In genomic region chr10:80972071-80972987, GRCm38 (mm10) we compare ENCODE assay signal across 10 mouse cellular contexts. TPM values are rescaled to one million over a fixed set of nuclear protein-coding genes. Genes with fewer than 3 reads are reported as not detected.
A peak's percentile ranks its signal among the peaks of the same experiment; 100 is the strongest.
DNase-seq lines count a peak whose midpoint lies in the region; ATAC-seq and TF ChIP-seq lines count a peak whose summit lies in the region.
"Had no signal": no experiment of that assay in that cellular context is flagged by ENCODE, and none has a peak within 500 bp of the region (broad histone marks: within the 10 kb centered on the region; RNA-seq: fewer than 3 reads in every experiment).

No protein-coding gene starts in this region.

- H3K27me3 ChIP-seq in forebrain, embryonic 12.5 days: no peaks in the 10 kb centered on the region
- no peaks in the 10 kb centered on the region for H3K27me3 ChIP-seq in forebrain, embryonic 11.5 days (ENCODE audit: control insufficient read depth, insufficient read depth, low read length)
- H3K27me3 ChIP-seq in intestine, embryonic 16.5 days (replicated peaks; ENCODE audit: control insufficient read depth, insufficient read depth, low read length): no peaks in the 10 kb centered on the region
- no peaks in the 10 kb centered on the region for H3K27me3 ChIP-seq in midbrain, postnatal 0 days (ENCODE audit: insufficient read depth, low read length)

- 0 out of 2 replicates have a peak, but pooled peaks cover 5% of the 10 kb centered on the region for H3K9me3 ChIP-seq in forebrain, embryonic 12.5 days
- H3K9me3 ChIP-seq in forebrain, embryonic 11.5 days (ENCODE audit: control insufficient read depth, low read length): no peaks in the 10 kb centered on the region
- peaks cover 2% of the 10 kb centered on the region; the same call in 1 of the 2 replicates for H3K9me3 ChIP-seq in intestine, embryonic 16.5 days (ENCODE audit: control insufficient read depth, low read length)
- H3K9me3 ChIP-seq in midbrain, postnatal 0 days (ENCODE audit: low read length): no peaks in the 10 kb centered on the region

- H3K4me3 ChIP-seq in forebrain, embryonic 12.5 days (replicated peaks): no peak overlapping the region
- H3K4me3 ChIP-seq in forebrain, embryonic 11.5 days (ENCODE audit: low read depth, low read length): no peak overlapping the region
- no peak overlapping the region for H3K4me3 ChIP-seq in intestine, embryonic 16.5 days (ENCODE audit: low read length)
- no peak overlapping the region for H3K4me3 ChIP-seq in midbrain, postnatal 0 days (ENCODE audit: low read depth, low read length)

- no peak overlapping the region for H3K9ac ChIP-seq in forebrain, embryonic 12.5 days
- no peak overlapping the region for H3K9ac ChIP-seq in forebrain, embryonic 11.5 days (ENCODE audit: low read length)
- H3K9ac ChIP-seq in intestine, embryonic 16.5 days (ENCODE audit: low read depth, low read length): peak overlapping the region; percentile 53
- no peak overlapping the region for H3K9ac ChIP-seq in midbrain, postnatal 0 days (replicated peaks; ENCODE audit: low read length, poor library complexity, severe bottlenecking)
- H3K9ac ChIP-seq: liver, embryonic 14.5 days had no signal

- no peak for TF ChIP-seq CTCF in midbrain, postnatal 0 days (IDR thresholded peaks at IDR 0.05)

- WGBS in forebrain, embryonic 12.5 days: 68% methylated on average over 11 of the region's 11 CpGs
- 64% methylated on average over 11 of the region's 11 CpGs for WGBS in forebrain, embryonic 11.5 days
- WGBS in intestine, embryonic 16.5 days: 44% methylated on average over 11 of the region's 11 CpGs
- WGBS in midbrain, postnatal 0 days: 53% methylated on average over 11 of the region's 11 CpGs

- no peak for DNase-seq in forebrain, embryonic 11.5 days (ENCODE audit: low spot score)
- DNase-seq in testis, postnatal 10 days (ENCODE audit: low spot score): peak; percentile 88
- no peak for DNase-seq in testis, postnatal 14 days (ENCODE audit: low spot score)
- DNase-seq in midbrain, postnatal 0 days (ENCODE audit: low spot score): peak; percentile 74
- DNase-seq in left cerebral cortex, adult 18-20 months (ENCODE audit: low spot score in 2 of 2): no peak
- no peak for DNase-seq in frontal cortex, postnatal 14 days (ENCODE audit: low spot score in 2 of 2)

- H3K27ac ChIP-seq in forebrain, embryonic 12.5 days: 0 out of 2 replicates have a peak overlapping the region, but pooled peaks have one; percentile 13
- no peak overlapping the region for H3K27ac ChIP-seq in forebrain, embryonic 11.5 days (ENCODE audit: low read depth, low read length)
- H3K27ac ChIP-seq in intestine, embryonic 16.5 days (ENCODE audit: low read length): peak overlapping the region; percentile 66
- H3K27ac ChIP-seq in midbrain, postnatal 0 days (ENCODE audit: low read depth, low read length): no peak overlapping the region
- H3K27ac ChIP-seq: liver, embryonic 14.5 days had no signal

- H3K36me3 ChIP-seq in forebrain, embryonic 12.5 days (replicated peaks): no peaks in the 10 kb centered on the region
- H3K36me3 ChIP-seq in forebrain, embryonic 11.5 days (ENCODE audit: control insufficient read depth, insufficient read depth, low read length): no peaks in the 10 kb centered on the region
- no peaks in the 10 kb centered on the region for H3K36me3 ChIP-seq in intestine, embryonic 16.5 days (ENCODE audit: control insufficient read depth, insufficient read depth, low read length)
- H3K36me3 ChIP-seq in midbrain, postnatal 0 days (ENCODE audit: insufficient read depth, low read length): no peaks in the 10 kb centered on the region

- no peak overlapping the region for H3K4me2 ChIP-seq in forebrain, embryonic 12.5 days
- no peak overlapping the region for H3K4me2 ChIP-seq in forebrain, embryonic 11.5 days (ENCODE audit: low read depth, low read length, severe bottlenecking)
- no peak overlapping the region for H3K4me2 ChIP-seq in intestine, embryonic 16.5 days (ENCODE audit: low read depth, low read length)
- H3K4me2 ChIP-seq in midbrain, postnatal 0 days (ENCODE audit: low read depth, low read length, poor library complexity, severe bottlenecking): no peak overlapping the region

- peaks cover 5% of the 10 kb centered on the region; the same call in 1 of the 2 replicates for H3K4me1 ChIP-seq in forebrain, embryonic 12.5 days
- H3K4me1 ChIP-seq in forebrain, embryonic 11.5 days (replicated peaks; ENCODE audit: control insufficient read depth, insufficient read depth, low read length): no peaks in the 10 kb centered on the region
- peaks cover 30% of the 10 kb centered on the region for H3K4me1 ChIP-seq in intestine, embryonic 16.5 days (ENCODE audit: control insufficient read depth, insufficient read depth, low read length)
- H3K4me1 ChIP-seq in midbrain, postnatal 0 days (ENCODE audit: insufficient read depth, low read length): 0 out of 2 replicates have a peak, but pooled peaks cover 3% of the 10 kb centered on the region

- ATAC-seq in forebrain, embryonic 12.5 days (ENCODE audit: low FRiP score): no peak
- ATAC-seq in forebrain, embryonic 11.5 days (replicated peaks; ENCODE audit: low FRiP score): no peak
- no peak for ATAC-seq in intestine, embryonic 16.5 days
- ATAC-seq in midbrain, postnatal 0 days (ENCODE audit: low FRiP score): no peak

RNA-seq across cellular contexts. Expression of gene Gng7, which starts 42.4 kb away (rescaled TPM):
- 9.8 and 11.0 TPM in 2 replicates for polyA plus RNA-seq in forebrain, embryonic 12.5 days (2016; fragmentation: Nextera tagmentation; extraction: Ambion mirVana)
- 8.0 and 9.2 TPM in 2 replicates for polyA plus RNA-seq in forebrain, embryonic 11.5 days (2014; fragmentation: Nextera tagmentation; extraction: Ambion mirVana)
- polyA plus RNA-seq in intestine, embryonic 16.5 days (2015; fragmentation: Nextera tagmentation; extraction: Ambion mirVana): 3.6 and 4.0 TPM in 2 replicates
- total RNA-seq in midbrain, postnatal 0 days (2014; rRNA removed): 27.6 and 40.7 TPM in 2 replicates
- polyA plus RNA-seq in midbrain, postnatal 0 days (2015; fragmentation: Nextera tagmentation; extraction: Ambion mirVana): 29.5 and 29.9 TPM in 2 replicates
- total RNA-seq in left cerebral cortex, adult 18-20 months (2021): 100 to 1,000 TPM; 107 to 137 TPM

RNA-seq across cellular contexts. Expression of gene Gadd45b, which starts 42.5 kb away (rescaled TPM):
- polyA plus RNA-seq in forebrain, embryonic 12.5 days (2016; fragmentation: Nextera tagmentation; extraction: Ambion mirVana): 8.2 and 9.8 TPM in 2 replicates
- 10.7 and 13.0 TPM in 2 replicates for polyA plus RNA-seq in forebrain, embryonic 11.5 days (2014; fragmentation: Nextera tagmentation; extraction: Ambion mirVana)
- 26.5 and 29.1 TPM in 2 replicates for polyA plus RNA-seq in intestine, embryonic 16.5 days (2015; fragmentation: Nextera tagmentation; extraction: Ambion mirVana)
- total RNA-seq in midbrain, postnatal 0 days (2014; rRNA removed): 3.5 and 7.3 TPM in 2 replicates
- polyA plus RNA-seq in midbrain, postnatal 0 days (2015; fragmentation: Nextera tagmentation; extraction: Ambion mirVana): 5.0 and 6.4 TPM in 2 replicates
- total RNA-seq in left cerebral cortex, adult 18-20 months (2021): 10 to 100 TPM; 25.1 to 38.3 TPM

RNA-seq across cellular contexts. Expression of gene Diras1, which starts 53.1 kb away (rescaled TPM):
- polyA plus RNA-seq in forebrain, embryonic 12.5 days (2016; fragmentation: Nextera tagmentation; extraction: Ambion mirVana): 8.7 and 11.6 TPM in 2 replicates
- 1.5 and 2.2 TPM in 2 replicates for polyA plus RNA-seq in forebrain, embryonic 11.5 days (2014; fragmentation: Nextera tagmentation; extraction: Ambion mirVana)
- polyA plus RNA-seq in intestine, embryonic 16.5 days (2015; fragmentation: Nextera tagmentation; extraction: Ambion mirVana): 0.61 and 0.92 TPM in 2 replicates
- 104 and 119 TPM in 2 replicates for total RNA-seq in midbrain, postnatal 0 days (2014; rRNA removed)
- polyA plus RNA-seq in midbrain, postnatal 0 days (2015; fragmentation: Nextera tagmentation; extraction: Ambion mirVana): 95.2 and 98.3 TPM in 2 replicates
- 100 to 1,000 TPM; 104 to 113 TPM for total RNA-seq in left cerebral cortex, adult 18-20 months (2021)
- total RNA-seq: common myeloid progenitor, adult 5-6 weeks had no signal
- polyA plus RNA-seq: liver, embryonic 14.5 days had no signal

RNA-seq across cellular contexts. Expression of gene Lmnb2, which starts 54.3 kb away (rescaled TPM):
- polyA plus RNA-seq in forebrain, embryonic 12.5 days (2016; fragmentation: Nextera tagmentation; extraction: Ambion mirVana): 67.7 and 73.8 TPM in 2 replicates
- 29.8 and 30.9 TPM in 2 replicates for polyA plus RNA-seq in forebrain, embryonic 11.5 days (2014; fragmentation: Nextera tagmentation; extraction: Ambion mirVana)
- 38.6 and 41.0 TPM in 2 replicates for polyA plus RNA-seq in intestine, embryonic 16.5 days (2015; fragmentation: Nextera tagmentation; extraction: Ambion mirVana)
- total RNA-seq in midbrain, postnatal 0 days (2014; rRNA removed): 40.2 and 47.3 TPM in 2 replicates
- polyA plus RNA-seq in midbrain, postnatal 0 days (2015; fragmentation: Nextera tagmentation; extraction: Ambion mirVana): 22.6 and 22.7 TPM in 2 replicates
- total RNA-seq in left cerebral cortex, adult 18-20 months (2021): 10 to 100 TPM; 20.0 to 20.1 TPM

Comparison
In these comparisons a context has a peak if more than half of its experiments do, and no peak if none do; other contexts are left out.
1. H3K27ac ChIP-seq: peak in forebrain, embryonic 12.5 days (single experiment) and intestine, embryonic 16.5 days (single experiment); none in forebrain, embryonic 11.5 days (single experiment) and midbrain, postnatal 0 days (single experiment).
2. DNase-seq: peak in testis, postnatal 10 days (single experiment) and midbrain, postnatal 0 days (single experiment); none in forebrain, embryonic 11.5 days (single experiment), testis, postnatal 14 days (single experiment), left cerebral cortex, adult 18-20 months (0 of 2) and frontal cortex, postnatal 14 days (0 of 2).